Mouse (Mus musculus) adrenal gland, postnatal 4 days (tissue): ENCODE measurements around the gene Astn2. TPM values are rescaled to one million over a fixed set of nuclear protein-coding genes. Genes with fewer than 3 reads are reported as not detected.

Experiments used
- DNase-seq, 2 experiments: peaks; one replicate each; pipeline ENCODE4 v3.0.0; 2021 to 2022; ENCODE audit warnings: low spot score in 2 of 2, mixed read lengths in 2 of 2
- total RNA-seq, 2 experiments: library from RNA; stranded (reverse); gene quantifications; 2 replicates each; pipeline ENCODE4 v1.2.3; 2021

Gene Astn2
- total RNA-seq, 2 experiments from 2014 or later = 4.4 to 4.6 TPM

DNA sequence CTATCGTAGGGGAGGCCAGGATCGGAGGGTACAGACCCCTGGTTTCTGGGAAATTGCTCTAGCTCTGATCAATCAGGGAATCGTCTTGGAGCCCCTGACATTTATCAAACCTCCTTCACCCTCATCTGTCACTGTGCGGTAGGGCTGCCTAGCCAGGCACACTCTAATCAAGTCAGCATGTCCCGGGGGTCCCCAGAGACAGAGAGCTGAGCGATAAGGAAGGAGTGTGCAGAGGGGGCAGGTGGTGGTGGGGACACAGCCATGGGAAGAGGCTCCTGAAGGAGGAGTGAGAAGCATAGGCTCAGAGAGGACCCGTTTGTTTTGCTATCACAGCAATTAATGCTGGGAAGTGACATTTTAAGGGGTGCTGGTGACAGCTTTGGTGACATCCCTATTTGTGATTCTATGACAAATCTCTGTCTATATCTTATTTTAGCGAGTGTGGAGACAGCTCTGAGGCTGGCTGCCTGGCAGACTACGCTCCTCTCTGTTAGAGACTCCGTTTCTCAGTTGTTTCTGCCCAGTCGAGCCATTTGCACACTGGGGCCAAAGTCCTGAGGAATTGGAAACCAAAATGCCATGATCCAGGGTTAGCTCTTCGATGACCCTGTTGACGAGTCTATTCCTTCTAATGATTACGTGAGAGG lies 228.4 kb downstream of the Astn2 start:
- no peak for DNase-seq

DNA sequence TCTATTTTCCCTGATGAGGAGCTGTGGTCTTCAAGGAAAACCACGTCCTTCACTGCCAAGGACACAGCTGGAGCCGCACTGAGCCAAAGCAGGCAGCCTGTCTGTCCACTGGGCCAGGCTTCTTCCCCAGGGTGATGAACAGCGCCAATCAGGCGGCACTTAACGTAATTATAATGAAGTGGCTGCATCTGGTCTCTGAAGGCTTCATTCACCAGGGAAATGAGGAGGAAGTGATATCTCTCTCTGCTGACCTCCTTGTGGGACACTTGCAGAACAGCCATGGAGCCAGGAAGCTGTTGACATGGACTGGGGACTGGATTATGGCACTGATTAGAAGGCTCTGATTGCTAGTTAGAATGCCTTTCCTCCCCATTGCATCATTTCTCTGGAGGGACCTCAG lies 232.8 kb downstream of the Astn2 start:
- no peak for DNase-seq

DNA sequence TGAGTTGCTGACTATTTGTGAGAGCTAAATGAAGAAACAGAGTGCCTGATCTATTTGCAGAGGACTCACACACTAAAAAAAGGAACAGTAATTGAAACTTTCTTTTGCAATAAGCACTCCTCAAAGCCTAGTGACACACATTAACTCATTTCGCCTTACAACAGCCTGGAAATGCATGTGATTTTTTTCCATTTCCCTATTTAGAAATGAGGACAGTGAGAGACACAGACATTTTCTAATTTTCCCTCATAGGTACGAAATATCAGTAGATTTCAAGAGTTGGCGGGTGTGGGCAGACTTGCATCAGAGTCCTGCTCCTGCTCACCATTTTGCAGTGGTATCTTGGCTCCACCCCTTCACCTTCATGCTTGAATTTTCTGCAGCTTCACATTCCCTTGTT lies 233.6 kb downstream of the Astn2 start:
- no peak for DNase-seq

DNA sequence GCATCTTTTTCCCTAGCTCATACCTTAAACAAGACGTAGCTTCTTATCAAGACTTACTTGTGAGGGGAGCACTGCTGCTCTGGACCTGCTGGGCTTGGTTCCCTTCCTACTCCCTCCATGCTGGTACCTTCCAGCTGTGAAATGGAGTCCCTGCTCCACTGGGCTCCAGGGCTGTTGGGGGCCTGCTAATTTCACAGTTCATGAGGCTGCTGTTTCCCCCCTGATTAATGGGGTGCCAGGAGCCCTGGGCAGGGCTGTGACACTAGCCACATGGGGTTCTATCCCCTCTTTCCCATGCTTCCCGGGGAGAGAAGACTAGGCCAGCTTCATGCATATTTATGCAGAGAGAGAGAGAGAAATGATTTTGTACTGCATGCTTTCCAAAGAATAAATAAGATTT lies 234.9 kb downstream of the Astn2 start:
- DNase-seq = no peak

DNA sequence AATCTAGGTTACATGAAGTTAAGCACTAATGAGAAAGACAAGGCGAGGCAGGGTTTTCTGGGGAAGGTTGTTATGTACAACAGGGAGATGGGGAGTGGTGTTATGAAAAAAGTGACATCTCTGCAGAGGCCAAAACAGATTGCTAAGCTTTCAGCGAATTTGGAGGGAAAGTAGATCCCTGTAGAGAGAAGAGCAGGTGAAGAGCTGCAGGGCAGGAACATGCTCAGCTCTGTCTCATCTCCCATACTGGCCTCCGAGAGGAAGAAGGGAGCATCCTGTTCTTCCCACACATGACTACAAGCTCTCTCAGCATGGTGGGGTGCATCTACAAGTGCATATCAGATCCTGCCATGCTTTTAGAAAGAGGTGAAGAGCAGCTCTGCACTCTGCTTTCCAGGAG lies 245.7 kb downstream of the Astn2 start:
- DNase-seq = no peak

DNA sequence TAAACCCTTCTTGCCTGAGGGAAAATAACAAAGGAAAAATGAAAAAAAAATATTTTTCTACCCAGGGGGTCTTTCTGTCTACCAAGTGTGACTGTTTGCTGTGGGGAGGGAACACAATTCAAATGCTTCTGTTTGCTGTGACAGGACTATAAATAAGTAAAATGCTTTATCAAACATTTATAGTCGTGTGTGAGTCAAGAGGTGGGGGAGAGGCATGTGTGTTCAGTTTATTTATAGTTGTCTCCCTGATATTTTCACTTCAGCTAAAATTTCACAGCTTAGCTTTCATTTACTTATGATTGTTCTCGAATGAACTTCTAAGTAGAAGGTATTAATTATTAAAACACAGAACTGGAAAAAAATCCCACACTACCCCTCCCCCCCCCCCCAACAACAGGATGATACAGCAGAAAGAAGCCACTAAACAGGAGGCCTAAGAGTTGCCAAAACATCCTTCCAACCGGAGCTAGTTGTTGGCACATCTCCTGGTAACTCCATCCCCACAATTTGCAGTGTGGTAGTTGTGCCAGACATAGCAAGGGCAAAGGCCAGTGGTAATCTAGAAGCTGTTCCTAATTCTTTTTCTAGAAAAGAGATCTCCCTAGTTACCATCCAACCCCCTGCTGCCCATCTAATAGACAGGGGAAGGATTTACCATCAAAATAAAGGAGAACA lies 246.8 kb downstream of the Astn2 start:
- no peak for DNase-seq

DNA sequence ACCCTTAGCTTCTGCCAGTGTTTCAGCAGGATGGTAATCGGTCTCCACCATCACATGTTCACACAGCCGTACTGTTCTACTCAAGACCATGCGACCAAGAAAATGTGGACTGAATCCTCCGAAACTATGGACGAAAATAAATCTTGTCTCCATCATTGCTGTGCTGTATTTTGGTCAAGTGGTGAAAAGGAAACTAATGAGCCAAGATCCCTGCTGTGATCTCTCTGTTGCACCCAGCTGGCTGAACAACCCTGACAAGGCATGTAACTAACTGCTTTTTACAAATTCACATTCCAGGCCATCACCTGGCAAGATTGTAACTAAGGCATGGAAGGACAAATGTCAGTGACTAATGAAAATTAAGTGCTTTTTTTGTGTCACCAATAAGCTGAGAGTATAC lies 257.9 kb downstream of the Astn2 start:
- no peak for DNase-seq

DNA sequence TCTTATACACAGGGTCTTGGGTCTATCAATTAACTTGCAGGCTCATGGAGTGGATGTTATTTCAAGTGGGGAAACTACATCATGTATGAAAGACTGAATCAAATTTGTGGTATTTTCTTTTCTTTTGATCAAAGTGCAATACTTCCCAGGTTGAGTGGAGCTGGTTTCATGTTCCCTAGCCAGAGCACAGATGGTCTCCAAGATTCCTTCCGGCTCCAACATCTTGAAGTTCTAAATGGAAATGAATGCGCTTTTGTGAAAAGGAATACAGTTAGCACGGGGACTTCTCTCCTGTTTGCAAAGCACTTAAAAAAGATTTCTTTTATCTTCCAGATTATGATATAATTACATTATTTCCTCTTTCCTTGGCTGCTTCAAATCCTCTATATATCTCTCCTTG lies 278.2 kb downstream of the Astn2 start:
- no peak for DNase-seq

DNA sequence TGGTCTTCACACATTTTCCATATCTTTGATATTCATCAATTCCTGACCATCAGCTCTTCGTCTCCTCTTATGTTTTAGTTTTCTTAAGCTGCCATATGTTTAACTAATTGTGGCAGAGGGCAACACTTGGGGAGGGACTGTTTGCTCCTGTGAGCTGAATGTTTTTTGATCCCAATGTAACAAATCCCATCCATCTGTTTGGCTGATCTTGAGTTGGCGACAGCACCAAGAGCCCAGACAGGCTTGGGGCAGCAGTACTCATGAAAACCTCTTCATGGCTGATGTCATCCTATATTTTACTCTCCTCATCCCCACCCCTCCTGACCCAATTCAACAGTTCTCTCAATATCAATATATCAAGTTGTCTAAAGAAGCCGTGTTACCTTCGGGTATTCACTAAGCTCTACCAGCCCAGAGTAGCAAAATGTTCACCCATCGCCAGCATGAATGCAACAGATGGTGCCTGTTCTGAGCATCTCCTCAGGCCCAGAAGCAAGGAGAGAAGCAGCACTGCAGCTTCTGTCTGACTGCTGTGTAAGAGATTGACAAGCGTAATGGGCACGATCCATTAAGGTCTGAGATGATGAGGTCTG lies 281.5 kb downstream of the Astn2 start:
- no peak for DNase-seq

DNA sequence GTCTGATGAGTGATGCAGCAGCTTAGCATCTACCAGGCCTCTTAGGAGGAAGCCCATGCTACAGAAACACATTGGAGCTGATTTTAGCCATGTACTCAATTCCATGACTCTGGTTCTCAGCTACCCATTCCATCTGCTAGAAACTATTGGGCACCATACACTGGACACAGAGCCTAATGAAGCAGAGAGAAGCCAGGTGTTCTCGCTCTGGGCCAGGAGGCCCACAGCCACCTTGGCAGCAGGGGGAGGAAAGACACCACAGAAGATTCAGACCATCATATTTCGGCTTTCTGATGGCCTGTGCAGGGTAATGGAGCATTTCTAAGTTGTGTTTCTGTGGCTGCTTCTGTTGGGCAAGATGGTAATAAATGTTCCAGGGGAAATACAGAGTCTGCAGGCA lies 290.2 kb downstream of the Astn2 start:
- DNase-seq = no peak

DNA sequence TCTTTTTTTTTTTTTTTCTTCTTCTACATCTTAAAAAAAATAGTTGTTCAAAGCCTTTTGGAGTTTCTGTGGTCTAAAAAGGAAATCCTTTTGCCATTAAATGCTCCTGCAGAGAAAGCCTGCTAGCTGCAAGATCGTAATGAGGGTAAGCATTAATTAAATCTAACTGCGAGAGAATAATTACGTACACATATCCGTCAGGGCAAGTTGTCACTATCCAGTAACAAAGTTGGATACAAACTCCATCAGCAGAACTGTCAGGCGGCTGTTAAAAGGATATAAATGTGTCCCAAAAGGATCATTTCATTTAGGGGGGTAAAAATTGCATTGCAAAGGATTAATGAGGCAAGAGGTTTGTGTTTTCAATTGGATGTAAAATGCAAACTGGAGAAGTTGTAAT lies 302.4 kb downstream of the Astn2 start:
- no peak for DNase-seq

DNA sequence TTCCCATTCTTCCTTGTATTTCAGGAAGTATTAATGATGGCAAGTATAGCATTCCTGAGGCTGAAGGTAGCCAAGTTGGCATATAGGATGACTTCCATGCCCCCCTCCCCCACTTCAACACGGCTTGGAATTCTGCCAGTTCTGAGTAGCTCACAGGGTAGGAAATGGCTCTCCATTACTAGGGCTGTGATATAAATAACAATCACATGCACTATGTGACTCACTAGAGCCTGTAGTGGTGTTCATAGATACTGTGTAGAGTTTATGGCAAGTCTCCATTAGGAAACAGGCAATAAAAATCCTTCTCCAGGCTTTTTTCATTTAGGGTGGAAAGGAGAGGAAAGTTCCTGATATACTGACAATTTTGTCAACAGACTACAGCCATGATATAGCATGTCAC lies 306.8 kb downstream of the Astn2 start:
- no peak for DNase-seq

DNA sequence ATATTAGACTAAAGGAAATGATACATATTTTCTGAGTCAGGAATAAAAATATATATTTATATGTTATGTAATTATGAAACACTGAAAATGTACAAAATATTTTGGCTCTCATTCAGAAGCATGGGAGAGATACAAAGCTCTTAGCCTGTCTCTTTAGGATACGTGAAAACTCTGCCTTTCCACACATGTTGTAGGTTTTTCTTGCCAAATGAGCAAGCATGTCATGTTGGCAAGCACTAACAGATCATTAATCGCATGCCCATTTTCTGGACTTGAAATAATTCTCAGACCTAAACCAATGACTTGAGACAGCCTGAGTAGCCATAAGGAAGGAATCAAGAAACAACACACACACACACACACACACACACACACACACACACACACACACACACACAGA lies 308.3 kb downstream of the Astn2 start:
- no peak for DNase-seq

DNA sequence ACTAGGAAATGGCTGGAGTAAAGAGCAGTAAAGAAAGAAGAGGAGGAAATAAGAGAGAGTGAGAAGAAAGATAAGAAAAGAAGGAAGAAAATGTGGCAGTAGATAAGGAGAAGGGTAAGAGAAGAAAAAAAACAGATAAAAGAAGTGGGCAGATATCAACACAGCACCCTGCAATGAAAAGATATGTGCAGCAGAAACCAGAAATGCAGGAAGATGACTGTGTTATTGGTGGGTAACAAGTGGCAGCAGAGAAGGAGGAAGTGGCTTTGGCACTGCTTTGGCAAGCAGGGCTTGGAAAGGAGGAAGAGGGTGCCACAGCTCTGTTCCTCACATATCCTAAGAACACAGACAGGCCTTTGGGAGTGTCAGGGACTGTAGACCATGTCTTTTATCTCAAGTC lies 347.2 kb downstream of the Astn2 start:
- DNase-seq = no peak

DNA sequence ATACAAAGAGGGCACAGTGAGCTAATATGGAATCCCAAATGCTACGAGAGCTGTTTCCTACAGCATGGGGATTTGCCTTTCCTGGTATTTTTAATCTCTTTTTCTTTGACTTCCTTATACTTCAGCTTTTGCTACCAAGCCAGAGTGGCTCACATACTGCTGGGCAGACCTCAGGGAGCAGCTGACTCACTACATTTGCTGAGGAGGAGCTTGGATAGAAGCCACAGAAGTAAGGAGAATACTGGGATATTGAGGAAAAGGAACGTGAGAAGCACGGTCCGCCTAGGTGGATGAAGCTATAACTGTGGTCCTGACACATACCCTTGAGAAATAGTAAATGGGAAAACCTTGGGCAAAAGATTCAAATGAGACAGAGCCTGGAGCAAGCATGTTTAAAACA lies 348.7 kb downstream of the Astn2 start:
- no peak for DNase-seq

DNA sequence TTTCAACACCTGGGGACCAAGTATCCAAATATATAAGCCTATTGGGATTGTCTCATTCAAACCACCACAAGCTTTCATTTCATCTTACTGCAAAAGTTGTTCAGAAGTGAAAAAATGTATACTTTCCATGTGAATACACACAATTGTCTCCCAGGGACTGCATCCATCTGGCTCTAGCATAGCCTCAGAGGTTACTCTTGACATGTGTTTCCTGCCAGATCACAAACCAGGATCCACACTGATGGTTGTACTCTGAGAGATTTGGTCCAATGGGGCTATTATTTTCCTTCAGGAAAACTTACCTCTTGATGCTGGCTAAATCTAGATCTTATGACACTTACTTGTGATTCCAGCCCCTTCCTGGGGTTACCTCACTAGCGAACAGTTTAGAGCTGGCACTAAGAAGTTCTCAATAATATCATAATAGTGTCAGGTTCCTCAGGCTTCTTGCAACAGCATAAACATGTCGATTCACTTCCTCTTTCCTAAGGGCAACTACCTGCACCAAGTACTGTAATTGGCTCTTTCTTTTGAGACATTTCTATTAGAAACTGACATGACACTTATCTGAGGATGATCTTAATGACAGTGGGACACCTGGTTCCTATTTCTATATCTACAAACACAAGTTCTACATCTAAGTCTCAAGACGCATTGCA lies 361.3 kb downstream of the Astn2 start:
- no peak for DNase-seq

DNA sequence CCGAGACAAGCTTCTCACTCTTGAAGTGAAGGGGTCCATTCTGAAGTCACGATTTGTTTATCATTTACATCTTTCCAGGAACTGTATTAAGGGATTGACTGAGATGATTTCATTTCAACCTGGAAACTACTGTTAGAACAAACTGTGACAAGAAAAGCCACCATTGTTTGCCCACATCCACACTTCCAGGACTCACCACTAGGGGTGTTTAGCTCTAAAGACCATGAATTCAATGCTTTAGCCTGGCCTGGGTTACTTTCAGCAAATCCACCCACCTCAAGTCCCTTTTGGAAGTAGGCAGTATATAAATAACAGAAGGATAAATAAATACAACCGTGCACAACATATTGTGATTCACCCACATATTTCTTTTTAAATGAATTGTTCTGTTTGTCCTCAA lies 370.6 kb downstream of the Astn2 start:
- DNase-seq = no peak

DNA sequence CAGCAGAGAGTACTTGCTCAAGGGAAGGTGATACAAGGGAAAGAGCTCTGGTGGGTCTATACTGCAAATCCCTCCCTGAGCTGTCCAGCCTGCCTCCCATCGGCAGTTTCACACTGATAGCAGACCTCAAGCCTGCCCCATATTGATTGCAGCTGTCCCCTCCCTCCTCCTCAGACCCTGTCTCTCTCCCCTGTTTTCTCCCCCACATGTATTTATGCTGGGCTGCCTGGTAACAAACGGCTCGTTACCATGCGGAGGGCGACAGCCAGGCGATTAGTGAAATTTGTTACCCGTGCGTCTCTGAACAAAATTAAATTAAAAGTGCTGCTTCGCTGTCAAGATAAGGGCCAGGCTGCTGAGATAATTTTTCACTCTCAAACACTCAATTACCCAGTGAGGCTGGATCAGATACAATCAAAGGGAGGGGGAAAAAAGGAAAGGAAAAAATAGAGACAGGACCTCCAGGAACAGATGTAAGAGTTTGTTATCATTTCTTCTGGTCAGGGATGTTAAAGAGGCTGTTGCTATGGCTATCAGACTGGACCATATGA lies 373.0 kb downstream of the Astn2 start:
- no peak for DNase-seq

DNA sequence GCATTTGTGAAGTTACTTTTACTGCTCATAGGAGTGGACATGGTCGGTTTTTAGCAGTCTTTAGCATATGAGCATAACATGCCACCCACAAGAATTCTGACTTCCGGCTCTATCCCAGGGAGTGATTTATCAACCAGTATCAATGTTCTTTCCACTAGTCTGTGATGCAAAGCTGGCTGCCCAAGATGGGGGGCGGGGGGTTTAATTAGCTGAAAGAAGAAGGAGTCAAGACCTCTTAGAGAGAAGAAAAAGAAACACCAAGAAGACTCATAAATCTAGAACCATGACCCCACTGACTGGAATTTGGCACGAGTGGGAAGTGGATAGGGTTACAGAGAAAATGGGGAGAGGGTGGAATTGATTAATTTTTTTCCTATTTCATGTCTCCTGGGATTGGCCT lies 374.5 kb downstream of the Astn2 start:
- no peak for DNase-seq

DNA sequence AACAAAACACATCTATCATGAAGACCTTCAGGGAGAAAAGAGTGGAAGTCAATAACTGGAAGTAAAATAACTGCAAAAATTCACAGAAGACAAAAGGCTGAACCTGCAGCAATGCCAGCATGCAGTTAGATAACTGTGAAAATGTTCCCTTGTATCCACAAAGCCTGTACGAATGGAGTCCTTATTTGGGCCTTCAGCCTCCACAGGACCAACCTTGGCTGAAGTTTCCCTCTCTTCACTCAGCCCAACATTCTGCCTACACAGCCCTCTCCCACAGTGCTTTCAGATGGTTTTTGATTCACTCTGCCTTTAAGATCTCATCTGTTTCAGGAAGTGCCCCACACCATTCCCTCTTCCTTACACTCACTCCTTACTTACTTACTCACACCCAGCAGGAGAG lies 376.5 kb downstream of the Astn2 start:
- no peak for DNase-seq

DNA sequence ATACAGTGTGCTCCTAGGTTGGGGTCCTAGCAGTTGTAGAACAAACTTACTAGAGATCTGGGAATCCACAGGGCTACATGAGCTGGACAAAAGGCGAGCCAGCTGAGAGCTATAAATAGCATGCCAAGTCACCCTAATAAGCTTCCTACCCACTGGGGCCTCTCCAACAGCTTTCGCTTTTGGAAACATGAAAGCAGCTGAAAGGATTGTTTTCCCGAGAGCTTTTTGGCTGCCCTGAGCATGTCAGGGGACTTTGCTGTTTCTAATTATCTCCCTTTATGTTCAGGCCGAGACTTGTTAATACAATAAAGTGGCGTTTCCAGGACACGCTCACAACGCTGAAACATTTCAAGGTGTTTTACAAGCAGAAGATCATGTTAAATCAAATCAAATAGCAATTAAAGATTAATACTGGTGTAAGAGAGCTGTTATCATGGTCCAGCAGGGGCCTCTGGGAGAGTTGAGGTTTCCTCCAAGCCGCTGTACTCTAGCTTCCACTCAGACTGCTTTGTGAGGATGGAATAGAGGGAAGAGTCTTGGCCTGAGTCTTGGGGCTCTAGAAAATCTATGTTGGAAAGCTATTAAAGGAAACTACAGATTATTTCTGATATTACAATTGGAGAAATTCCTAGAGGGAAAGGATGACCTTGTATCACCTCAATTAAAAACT lies 378.9 kb downstream of the Astn2 start:
- DNase-seq = no peak

DNA sequence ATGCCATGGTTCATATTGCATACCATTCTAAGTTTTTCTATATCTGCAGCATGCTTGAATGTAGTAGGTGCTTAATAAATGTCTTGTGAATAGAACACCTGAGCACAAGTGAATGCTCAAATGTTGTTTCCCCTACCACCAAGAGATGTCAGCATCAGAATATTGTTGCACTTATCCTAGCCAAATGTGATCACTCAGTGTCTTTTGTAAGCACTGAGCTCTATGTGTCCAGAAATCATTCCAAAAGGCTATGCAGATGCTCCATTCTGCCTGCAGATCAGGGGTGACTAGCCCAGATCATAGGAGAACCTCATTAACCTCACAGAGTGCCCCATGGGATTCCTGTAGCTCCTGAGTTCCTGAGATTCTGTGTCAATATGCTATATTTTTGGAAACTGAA lies 401.5 kb downstream of the Astn2 start:
- no peak for DNase-seq
